Mouse (Mus musculus): ENCODE data around the gene Mrgprd.

Gene Mrgprd

GRCm38 (mm10) chr7:145314785-145315411, at the start of gene Mrgprd:
Gene Mrgprd, plus strand, starts transcription at chr7:145314835.
- in situ Hi-C loops (cut with MboI, MseI) = no loop called here

- in situ Hi-C loops (cut with MboI, MseI) = no loop called here
Observed at GRCm38 (mm10) chr7:145266011-145266410, 48.6 kb upstream of the Mrgprd start.

DNA sequence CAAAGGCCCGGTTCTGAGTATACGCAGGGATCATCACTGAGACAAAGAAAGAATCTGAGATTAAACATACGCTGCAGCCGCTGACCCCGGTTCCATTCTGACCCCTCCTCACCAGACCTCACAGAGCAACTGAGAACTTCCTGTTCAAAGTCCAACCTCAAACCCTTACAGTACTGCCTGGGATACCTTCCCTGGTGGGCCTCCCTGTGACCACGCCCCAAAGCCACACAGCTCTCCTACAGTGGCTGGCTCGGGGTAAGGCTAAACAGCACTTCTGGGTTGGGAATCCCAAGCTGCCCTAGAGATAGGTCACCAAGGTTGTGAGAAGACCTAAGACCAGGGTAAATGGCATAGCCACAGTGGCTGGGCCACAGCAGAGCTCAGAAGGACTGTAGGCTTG, 45.7 kb upstream of the Mrgprd start:
- in situ Hi-C loops (cut with MboI, MseI) = no loop called here

DNA sequence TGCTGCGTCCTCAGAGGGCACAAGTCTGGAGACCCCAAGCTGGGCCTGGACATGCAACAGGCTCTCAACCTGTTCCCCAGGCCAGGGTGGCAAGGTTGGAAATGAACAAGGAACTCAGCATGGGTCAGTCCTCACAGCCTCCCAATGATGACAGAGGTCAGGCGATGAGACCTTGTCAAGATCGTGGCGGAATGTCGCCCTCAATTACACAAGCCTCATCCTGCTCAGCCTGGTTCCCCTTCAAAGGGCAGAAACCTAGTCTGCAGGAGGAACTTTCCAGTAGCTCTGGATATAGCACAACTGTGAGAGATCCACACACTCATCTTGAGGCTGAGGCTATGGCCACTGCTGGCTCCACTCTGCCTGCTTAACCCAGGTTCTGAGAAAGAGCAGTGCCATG, 43.7 kb upstream of the Mrgprd start:
- in situ Hi-C loops (cut with MboI, MseI) = no loop called here

- in situ Hi-C loops (cut with MboI, MseI) = no loop called here
Observed at GRCm38 (mm10) chr7:145275488-145275887, 39.1 kb upstream of the Mrgprd start.

- in situ Hi-C loops (cut with MboI, MseI) = no loop called here
Observed at GRCm38 (mm10) chr7:145281396-145281795, 33.2 kb upstream of the Mrgprd start.

GRCm38 (mm10) chr7:145283041-145283440, 31.6 kb upstream of the Mrgprd start:
- in situ Hi-C loops (cut with MboI, MseI) = no loop called here

GRCm38 (mm10) chr7:145283487-145284187, 31.0 kb upstream of the Mrgprd start, which contains the start of gene Tpcn2:
Gene Tpcn2, minus strand, starts transcription at chr7:145284011.
- in situ Hi-C loops (cut with MboI, MseI) = no loop called here

DNA sequence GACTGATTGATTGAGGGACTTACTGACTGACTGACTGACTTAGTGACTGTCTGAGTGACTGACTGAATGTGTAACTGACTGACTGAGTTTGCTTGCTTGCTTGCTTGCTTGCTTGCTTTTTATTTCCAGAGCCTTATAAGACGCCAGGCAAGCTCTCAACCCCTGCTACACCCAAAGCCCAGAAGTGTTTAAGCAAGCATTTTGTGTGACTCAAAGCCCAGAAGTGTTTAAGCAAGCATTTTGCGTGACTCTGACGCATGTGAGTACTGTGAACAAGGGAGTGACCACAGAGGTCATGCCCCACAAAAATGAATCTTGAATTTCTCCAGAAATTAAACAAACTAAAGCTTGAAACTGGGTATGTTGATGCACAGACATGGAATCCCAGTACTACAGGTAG, 30.3 kb upstream of the Mrgprd start:
- in situ Hi-C loops (cut with MboI, MseI) = no loop called here

DNA sequence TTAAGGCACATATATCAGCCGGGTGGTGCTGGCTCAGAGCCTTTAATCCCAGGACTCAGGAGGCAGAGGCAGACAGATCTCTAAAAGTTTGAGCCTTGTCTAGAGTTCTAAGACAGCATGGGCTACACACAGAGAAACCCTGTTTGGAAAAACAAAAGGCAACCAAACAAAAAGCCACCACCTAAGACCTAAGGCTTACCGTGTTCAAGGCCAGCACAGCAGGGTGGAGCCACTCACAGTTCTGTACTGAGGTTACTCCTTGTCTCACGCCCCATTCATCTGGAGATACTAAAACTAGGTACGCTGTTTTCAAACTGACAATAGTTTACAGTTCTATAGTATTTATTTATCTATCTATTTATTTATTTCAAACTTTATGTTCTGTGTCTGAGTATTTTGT, 29.2 kb upstream of the Mrgprd start:
- in situ Hi-C loops (cut with MboI, MseI) = no loop called here

DNA sequence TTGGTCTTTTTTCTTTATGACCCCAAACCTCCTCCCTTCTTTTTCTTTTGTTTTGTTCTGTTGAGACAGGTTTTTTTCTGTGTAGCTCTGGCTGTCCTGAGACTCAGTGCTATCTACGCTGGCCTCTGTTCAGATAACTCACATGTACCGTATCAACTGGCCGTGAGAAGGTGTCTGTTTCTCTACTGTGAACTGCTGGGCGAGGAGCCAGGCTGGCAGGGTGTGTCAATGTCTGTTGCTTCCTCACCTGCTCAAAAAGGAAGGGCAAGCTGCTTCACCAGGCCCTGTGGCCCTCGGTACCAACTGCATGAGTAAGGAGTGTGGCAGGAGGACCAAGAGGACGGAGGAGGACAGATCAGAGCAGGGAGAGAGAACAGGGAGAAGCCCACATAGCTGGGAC, 27.2 kb upstream of the Mrgprd start:
- in situ Hi-C loops (cut with MboI, MseI) = no loop called here

DNA sequence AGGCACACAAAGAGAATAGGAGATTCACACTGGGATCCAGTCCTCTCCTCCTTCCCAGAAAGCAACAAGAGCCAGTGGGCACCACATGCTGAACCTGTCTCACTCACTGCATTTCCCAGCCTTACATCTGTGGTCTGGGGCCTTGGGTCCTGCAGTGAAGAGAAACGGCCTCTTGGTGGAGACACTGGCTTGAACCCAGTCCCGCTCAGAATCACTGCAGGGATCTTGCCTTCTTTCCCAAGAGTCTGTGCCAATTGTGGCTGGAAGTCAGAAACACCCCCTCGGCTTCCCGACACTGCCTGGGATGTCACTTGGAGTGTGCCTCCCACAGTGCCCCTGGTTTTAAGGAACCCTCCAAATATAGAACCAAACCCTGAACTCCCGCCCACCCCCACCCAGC, 25.3 kb upstream of the Mrgprd start:
- in situ Hi-C loops (cut with MboI, MseI) = no loop called here

- in situ Hi-C loops (cut with MboI, MseI) = loop anchor here (5.0 kb wide), 1 partner anchor 45 kb away; no protein-coding TSS in a partner anchor
Observed at GRCm38 (mm10) chr7:145291847-145292246, 22.8 kb upstream of the Mrgprd start.

- in situ Hi-C loops (cut with MboI, MseI) = loop anchor here (5.0 kb wide), 1 partner anchor 45 kb away; no protein-coding TSS in a partner anchor
Observed at GRCm38 (mm10) chr7:145292726-145293125, 21.9 kb upstream of the Mrgprd start.

- in situ Hi-C loops (cut with MboI, MseI) = loop anchor here (5.0 kb wide), 1 partner anchor 43 kb away; no protein-coding TSS in a partner anchor
Observed at GRCm38 (mm10) chr7:145293859-145294258, 20.8 kb upstream of the Mrgprd start.

- in situ Hi-C loops (cut with MboI, MseI) = no loop called here
Observed at GRCm38 (mm10) chr7:145298666-145299490, 15.8 kb upstream of the Mrgprd start.

DNA sequence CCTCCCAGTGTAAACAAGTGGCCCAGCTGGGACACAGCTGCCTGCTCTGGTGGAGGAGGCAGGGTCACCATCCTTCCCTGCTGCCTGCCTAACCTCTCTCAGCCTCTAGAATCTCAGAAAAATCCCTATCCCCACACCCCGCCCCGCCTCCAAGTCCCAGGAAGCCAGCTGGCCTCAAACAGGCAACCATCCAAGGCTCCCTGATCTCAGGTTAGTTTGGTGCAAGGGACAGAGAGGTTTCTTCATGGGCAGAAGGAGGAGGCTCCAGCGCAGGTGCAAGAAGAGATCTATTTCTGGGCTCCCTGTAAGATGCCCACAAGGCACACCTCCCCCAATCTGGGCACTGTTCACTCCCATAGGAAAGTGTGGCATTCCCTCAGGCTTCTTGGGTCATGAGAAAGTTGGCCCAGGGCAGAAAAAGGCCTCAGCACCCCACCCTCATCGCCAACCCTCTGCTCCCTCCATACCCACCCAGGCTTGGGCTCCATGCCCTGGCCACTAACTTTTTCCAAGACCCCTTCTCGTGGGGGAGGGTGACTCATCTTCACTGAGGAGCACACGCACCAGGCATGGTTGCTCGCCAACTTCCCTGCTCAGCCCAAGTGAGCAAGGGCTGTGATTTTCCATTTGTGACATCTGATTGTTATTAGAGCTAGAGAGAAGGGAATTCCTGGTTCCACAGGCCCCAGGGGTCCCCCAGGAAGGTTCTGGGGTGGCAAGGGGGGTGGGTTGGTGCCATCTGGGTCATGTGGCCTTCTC, 14.9 kb upstream of the Mrgprd start:
- in situ Hi-C loops (cut with MboI, MseI) = no loop called here

DNA sequence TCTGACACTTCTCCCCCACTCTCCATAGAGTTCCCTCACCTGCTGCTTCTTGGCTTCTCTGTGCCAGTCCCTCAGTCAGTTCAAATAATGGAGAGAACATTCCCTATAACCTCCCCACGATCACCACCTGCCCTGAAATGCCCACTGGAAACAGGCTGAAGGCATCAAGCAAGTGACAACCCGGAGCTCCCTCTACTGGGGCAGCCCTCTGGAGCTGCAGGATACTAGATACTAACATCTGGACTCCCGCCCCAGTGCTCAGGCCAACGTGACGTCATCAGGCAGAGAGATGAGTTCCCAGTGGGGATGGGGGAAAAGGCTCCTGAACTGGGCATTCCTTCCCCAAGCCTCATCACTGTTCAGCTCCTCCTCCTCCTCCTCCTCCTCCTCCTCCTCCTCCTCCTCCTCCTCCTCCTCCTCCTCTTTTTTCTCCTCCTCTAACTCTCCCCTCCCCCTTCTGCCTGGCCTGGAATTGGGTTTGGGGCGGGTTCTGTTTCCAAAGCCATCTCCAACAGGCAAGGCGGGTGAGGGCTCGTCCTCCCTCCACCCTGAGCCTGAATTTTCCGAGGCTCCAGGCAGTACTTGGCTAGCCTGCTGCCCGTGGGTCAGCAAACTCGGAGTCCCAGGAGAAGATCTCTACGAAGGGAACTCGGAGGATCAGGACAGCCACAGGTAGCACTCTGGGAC, 14.2 kb upstream of the Mrgprd start, which contains the start of gene Mrgprf:
Gene Mrgprf, plus strand, starts transcription at position 508 of the 687 bp plus-strand sequence.
- in situ Hi-C loops (cut with MboI, MseI) = no loop called here

- in situ Hi-C loops (cut with MboI, MseI) = no loop called here
Observed at GRCm38 (mm10) chr7:145301008-145301340, 13.7 kb upstream of the Mrgprd start.

DNA sequence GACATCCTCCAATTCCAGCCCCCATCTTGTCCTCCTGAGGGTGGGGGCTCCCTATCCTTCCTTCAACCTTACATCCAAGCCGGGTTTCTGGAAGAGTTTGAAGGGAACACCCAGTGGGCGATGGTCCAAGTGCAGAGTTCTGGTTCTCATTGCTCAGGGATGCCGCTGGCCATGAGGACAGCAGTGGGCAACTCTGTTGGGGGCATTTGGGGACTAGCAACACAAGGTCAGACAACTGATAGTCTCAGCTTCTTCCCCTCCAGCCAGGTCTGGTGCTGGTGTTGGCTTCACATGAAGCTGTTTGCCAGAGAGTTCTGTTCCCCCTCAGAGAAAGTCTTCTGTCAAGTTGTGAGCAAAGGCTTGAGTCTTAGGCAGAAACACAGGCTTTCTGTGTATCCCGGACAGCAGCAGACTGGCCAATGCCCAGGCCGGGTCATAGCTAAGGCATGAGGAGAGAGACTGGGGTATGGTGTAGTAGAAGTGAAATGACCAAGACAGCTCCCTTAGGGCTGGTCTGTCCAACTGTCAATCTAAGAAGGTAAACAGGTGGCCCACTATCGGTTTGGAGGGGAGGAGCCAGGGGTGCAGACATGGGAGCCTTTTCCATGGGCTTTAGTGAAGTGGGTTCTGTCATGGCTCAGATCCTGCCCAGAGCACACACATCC, 13.2 kb upstream of the Mrgprd start:
- in situ Hi-C loops (cut with MboI, MseI) = no loop called here
